Mouse (Mus musculus) cortical plate, adult 2 months (tissue): ENCODE measurements around the gene Rasa3. TPM values are rescaled to one million over a fixed set of nuclear protein-coding genes. Genes with fewer than 3 reads are reported as not detected.
A peak's percentile ranks its signal among the peaks of the same experiment; 100 is the strongest.

Experiments used
- H3K27ac ChIP-seq: fragments of 200-500 bp; 2 replicates; pipeline ENCODE4 v1.5.1; 2012; ENCODE audit warnings: low read length, control low read depth, inconsistent platforms; ENCODE audit not compliant: insufficient read depth
- H3K4me1 ChIP-seq: fragments of 200-500 bp; 2 replicates; pipeline ENCODE4 v1.6.1; 2011; ENCODE audit warnings: low read length; ENCODE audit not compliant: control insufficient read depth, insufficient read depth
- H3K4me3 ChIP-seq: fragments of 200-500 bp; 2 replicates; pipeline ENCODE4 v1.5.1; 2011; ENCODE audit warnings: mild to moderate bottlenecking, low read length, control low read depth; ENCODE audit not compliant: insufficient read depth
- CTCF ChIP-seq: fragments of 200-500 bp; IDR thresholded peaks from 2 replicates; pipeline ENCODE4 v1.5.1; 2011; ENCODE audit warnings: mild to moderate bottlenecking, control low read depth, low read length; ENCODE audit not compliant: insufficient read depth; ENCODE audit errors: extremely low read depth
- POLR2A ChIP-seq: fragments of 200-500 bp; IDR thresholded peaks from 2 replicates; pipeline ENCODE4 v1.6.1; 2011; ENCODE audit warnings: mild to moderate bottlenecking, low read length, control low read depth; ENCODE audit not compliant: insufficient read depth; ENCODE audit errors: extremely low read depth
- polyA plus RNA-seq: library from polyadenylated mRNA; depleted of rRNA; stranded (reverse); fragments of >200 nt; gene quantifications from 2 replicates; pipeline ENCODE4 v1.2.3, GENCODE M21; 2012

The Rasa3 gene
- polyA plus RNA-seq, 1 experiment = 52.4 TPM

DNA sequence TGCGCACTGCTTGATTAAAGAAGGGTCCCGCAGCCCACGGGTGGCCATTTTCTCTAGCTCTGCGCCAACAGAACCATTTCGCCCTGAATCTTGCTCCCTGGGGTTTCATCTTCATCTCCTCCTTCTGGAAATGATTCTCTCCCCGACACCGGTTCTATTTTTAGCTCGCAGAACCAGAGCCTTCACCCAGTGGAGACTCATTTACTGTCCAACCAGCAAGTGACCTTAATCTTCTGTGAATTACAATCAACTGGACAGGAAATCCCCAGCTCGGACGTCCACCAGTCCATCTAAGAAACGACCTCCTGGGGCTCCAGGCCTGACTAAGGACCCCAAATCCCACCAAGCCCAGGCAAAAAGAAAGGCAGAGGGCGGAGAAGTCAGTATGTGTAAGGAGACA is 19.9 kb downstream of the Rasa3 start:
- TF ChIP-seq CTCF (no peak), POLR2A (no peak)
- H3K4me1 ChIP-seq = peaks cover 3% of the 10 kb centered on the region
- no peak overlapping the region for H3K27ac ChIP-seq

GRCm38 (mm10) chr8:13655033-13655351 is 22.4 kb downstream of the Rasa3 start:
- H3K4me1 ChIP-seq = peaks cover 9% of the 10 kb centered on the region
- TF ChIP-seq POLR2A = no peak
- TF ChIP-seq CTCF = no peak
- H3K4me3 ChIP-seq = no peak overlapping the region
- no peak overlapping the region for H3K27ac ChIP-seq

More for the DNA sequence above, 19.9 kb downstream of the Rasa3 start:
- no peak overlapping the region for H3K4me3 ChIP-seq

- H3K4me3 ChIP-seq = no peak overlapping the region
- no peak overlapping the region for H3K27ac ChIP-seq
- peaks cover 12% of the 10 kb centered on the region for H3K4me1 ChIP-seq
- TF ChIP-seq CTCF (no peak), POLR2A (no peak)
Observed at GRCm38 (mm10) chr8:13654350-13655032, 22.9 kb downstream of the Rasa3 start.

- no peak overlapping the region for H3K4me3 ChIP-seq
- H3K4me1 ChIP-seq = peaks cover 24% of the 10 kb centered on the region
- H3K27ac ChIP-seq = peak overlapping the region; percentile 44; the same call in 1 of the 2 replicates
- TF ChIP-seq POLR2A = no peak
- no peak for TF ChIP-seq CTCF
Observed at GRCm38 (mm10) chr8:13650541-13651191, 26.7 kb downstream of the Rasa3 start.

GRCm38 (mm10) chr8:13649154-13649515 is 28.3 kb downstream of the Rasa3 start:
- Histone ChIP-seq H3K4me3 (no peak overlapping the region), H3K27ac (peak overlapping the region; percentile 45), H3K4me1 (peaks cover 32% of the 10 kb centered on the region)
- TF ChIP-seq CTCF (no peak), POLR2A (no peak)

- peaks cover 37% of the 10 kb centered on the region for H3K4me1 ChIP-seq
- H3K4me3 ChIP-seq = no peak overlapping the region
- TF ChIP-seq POLR2A (no peak), CTCF (no peak)
- peak overlapping the region; percentile 45 for H3K27ac ChIP-seq
Observed at GRCm38 (mm10) chr8:13648377-13649153, 28.8 kb downstream of the Rasa3 start.

- TF ChIP-seq CTCF (no peak), POLR2A (no peak)
- Histone ChIP-seq H3K4me3 (no peak overlapping the region), H3K27ac (no peak overlapping the region), H3K4me1 (peaks cover 37% of the 10 kb centered on the region)
Observed at GRCm38 (mm10) chr8:13647591-13647990, 29.8 kb downstream of the Rasa3 start.

GRCm38 (mm10) chr8:13644932-13645676 is 32.3 kb downstream of the Rasa3 start:
- H3K4me3 ChIP-seq = no peak overlapping the region
- TF ChIP-seq POLR2A = no peak
- peak overlapping the region; percentile 83 for H3K27ac ChIP-seq
- H3K4me1 ChIP-seq = peaks cover 39% of the 10 kb centered on the region

DNA sequence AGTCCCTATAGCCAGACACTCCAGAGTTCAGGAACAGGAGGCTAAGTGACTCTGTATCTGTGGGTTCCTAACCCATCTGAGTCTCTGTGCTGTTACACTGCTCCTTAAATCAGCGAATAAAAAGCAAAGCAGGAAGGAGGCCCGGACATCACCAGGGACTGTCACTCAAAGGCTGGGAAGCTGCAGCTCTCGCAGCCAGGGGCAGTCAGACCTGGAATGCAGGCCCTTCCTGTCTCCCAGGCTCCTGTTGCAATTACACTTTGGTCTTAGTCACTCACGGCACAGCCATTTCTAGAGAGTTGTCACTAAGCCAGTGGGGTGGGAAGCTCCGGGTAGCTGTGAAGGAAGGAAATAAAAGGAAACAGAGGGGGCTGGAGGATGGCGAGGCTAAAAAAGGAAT is 33.2 kb downstream of the Rasa3 start:
- no peak overlapping the region for H3K4me3 ChIP-seq
- peaks cover 35% of the 10 kb centered on the region for H3K4me1 ChIP-seq
- peak overlapping the region; percentile 83 for H3K27ac ChIP-seq
- TF ChIP-seq CTCF (no peak), POLR2A (no peak)
